In genomic region chr11:76493167-76493566, GRCm38 (mm10) we compare ENCODE assay signal across 8 mouse cellular contexts.
A peak's percentile ranks its signal among the peaks of the same experiment; 100 is the strongest.
DNase-seq lines count a peak whose midpoint lies in the region; ATAC-seq and TF ChIP-seq lines count a peak whose summit lies in the region.

No protein-coding gene starts in this region.

- peak overlapping the region; percentile 85 for H3K4me2 ChIP-seq in liver, embryonic 11.5 days
- H3K4me2 ChIP-seq in embryonic facial prominence, embryonic 13.5 days = peak overlapping the region; percentile 83
- peak overlapping the region; percentile 80 for H3K4me2 ChIP-seq in midbrain, postnatal 0 days (ENCODE audit: low read depth, low read length, poor library complexity, severe bottlenecking)

- no peaks in the 10 kb centered on the region for H3K36me3 ChIP-seq in liver, embryonic 11.5 days (ENCODE audit: control insufficient read depth, insufficient read depth, low read length)
- H3K36me3 ChIP-seq in embryonic facial prominence, embryonic 13.5 days = no peaks in the 10 kb centered on the region
- no peaks in the 10 kb centered on the region for H3K36me3 ChIP-seq in midbrain, postnatal 0 days (ENCODE audit: insufficient read depth, low read length)

- H3K27me3 ChIP-seq in liver, embryonic 11.5 days (replicated peaks; ENCODE audit: control insufficient read depth, insufficient read depth, low read length) = peaks cover 17% of the 10 kb centered on the region
- no peaks in the 10 kb centered on the region for H3K27me3 ChIP-seq in embryonic facial prominence, embryonic 13.5 days
- H3K27me3 ChIP-seq in midbrain, postnatal 0 days (ENCODE audit: insufficient read depth, low read length) = no peaks in the 10 kb centered on the region

- no peak overlapping the region for H3K27ac ChIP-seq in liver, embryonic 11.5 days (ENCODE audit: low read depth, low read length)
- H3K27ac ChIP-seq in embryonic facial prominence, embryonic 13.5 days = peak overlapping the region; percentile 98
- peak overlapping the region; percentile 94 for H3K27ac ChIP-seq in midbrain, postnatal 0 days (ENCODE audit: low read depth, low read length)

- H3K4me1 ChIP-seq in liver, embryonic 11.5 days (replicated peaks; ENCODE audit: control insufficient read depth, insufficient read depth, low read length) = peaks cover 16% of the 10 kb centered on the region
- H3K4me1 ChIP-seq in embryonic facial prominence, embryonic 13.5 days = peaks cover 71% of the 10 kb centered on the region
- H3K4me1 ChIP-seq in midbrain, postnatal 0 days (ENCODE audit: insufficient read depth, low read length) = peaks cover 31% of the 10 kb centered on the region

- TF ChIP-seq CTCF in midbrain, postnatal 0 days (IDR thresholded peaks at IDR 0.05) = no peak

- WGBS in liver, embryonic 11.5 days = 71% methylated on average over 4 of the region's 4 CpGs
- 81% methylated on average over 4 of the region's 4 CpGs for WGBS in embryonic facial prominence, embryonic 13.5 days
- WGBS in midbrain, postnatal 0 days = 69% methylated on average over 4 of the region's 4 CpGs

- H3K9me3 ChIP-seq in liver, embryonic 11.5 days (ENCODE audit: control insufficient read depth, low read length) = no peaks in the 10 kb centered on the region
- H3K9me3 ChIP-seq in embryonic facial prominence, embryonic 13.5 days = no peaks in the 10 kb centered on the region
- no peaks in the 10 kb centered on the region for H3K9me3 ChIP-seq in midbrain, postnatal 0 days (ENCODE audit: low read length)

- ATAC-seq in liver, embryonic 11.5 days (replicated peaks; ENCODE audit: low FRiP score) = no peak
- ATAC-seq in embryonic facial prominence, embryonic 13.5 days (ENCODE audit: insufficient number of reproducible peaks, insufficient read depth, low FRiP score, low TSS enrichment, low read depth) = no peak
- no peak for ATAC-seq in midbrain, postnatal 0 days (ENCODE audit: low FRiP score)

- no peak for DNase-seq in liver, embryonic 11.5 days (ENCODE audit: low spot score)
- no peak for DNase-seq in liver
- DNase-seq in induced T-regulatory cell, adult 2 months (ENCODE audit: low read depth) = peak; percentile 30
- DNase-seq in midbrain, postnatal 0 days (ENCODE audit: low spot score) = no peak
- DNase-seq in urinary bladder, postnatal 36 days (ENCODE audit: low spot score in 2 of 2) = no peak
- no peak for DNase-seq in gastrocnemius, postnatal 10 days
- DNase-seq in urinary bladder, adult 2 months (ENCODE audit: low spot score) = no peak

- no peak overlapping the region for H3K9ac ChIP-seq in liver, embryonic 11.5 days (ENCODE audit: low read depth, low read length)
- H3K9ac ChIP-seq in embryonic facial prominence, embryonic 13.5 days = peak overlapping the region; percentile 91
- peak overlapping the region; percentile 83 for H3K9ac ChIP-seq in midbrain, postnatal 0 days (replicated peaks; ENCODE audit: low read length, poor library complexity, severe bottlenecking)

- H3K4me3 ChIP-seq in liver, embryonic 11.5 days (ENCODE audit: low read depth, low read length) = 0 out of 2 replicates have a peak overlapping the region, but pooled peaks have one; percentile 63
- H3K4me3 ChIP-seq in embryonic facial prominence, embryonic 13.5 days = peak overlapping the region; percentile 70
- peak overlapping the region; percentile 54 for H3K4me3 ChIP-seq in midbrain, postnatal 0 days (ENCODE audit: low read depth, low read length)
